Mouse (Mus musculus) forebrain, postnatal 0 days (tissue): ENCODE measurements at regions not wholly inside any gene's neighbourhood (a gene's known extent, or its start where the extent isn't known, plus 50 kb on each side); places are given as distances from the start of the nearest gene placed in this dataset.
"Not testable (repeated sequence)": the region's sequence is repeated elsewhere in the genome, so short reads cannot be mapped to it uniquely, and the experiment has no call there.

ENCODE experiments used
- ATAC-seq: fragments of 200-750 bp; cut with Nextera tagmentation; 2 replicates; pipeline ENCODE4 v1.8.0; 2017; ENCODE audit warnings: mild to moderate bottlenecking, moderate library complexity
- DNase-seq: peaks from one replicate; pipeline ENCODE4 v3.0.0-alpha.2; 2015
- H3K27ac ChIP-seq: fragments of 300-500 bp; sonication (generic); 2 replicates; pipeline ENCODE4 v1.5.1; 2014; ENCODE audit warnings: low read depth, mild to moderate bottlenecking, antibody characterized with exemption, low read length, moderate library complexity, mixed read lengths
- H3K27me3 ChIP-seq: fragments of 300-500 bp; sonication (generic); 2 replicates; pipeline ENCODE4 v1.6.1; 2014; ENCODE audit warnings: mild to moderate bottlenecking, low read length, mixed read lengths; ENCODE audit not compliant: insufficient read depth
- H3K36me3 ChIP-seq: fragments of 300-500 bp; sonication (generic); 2 replicates; pipeline ENCODE4 v1.6.1; 2014; ENCODE audit warnings: mild to moderate bottlenecking, moderate library complexity; ENCODE audit not compliant: insufficient read depth
- H3K4me1 ChIP-seq: fragments of 300-500 bp; sonication (generic); 2 replicates; pipeline ENCODE4 v1.6.1; 2014; ENCODE audit warnings: antibody characterized with exemption; ENCODE audit not compliant: insufficient read depth
- H3K4me2 ChIP-seq: fragments of 300-500 bp; sonication (generic); 2 replicates; pipeline ENCODE4 v1.6.1; 2014; ENCODE audit warnings: low read depth, mild to moderate bottlenecking, moderate library complexity
- H3K4me3 ChIP-seq: fragments of 300-500 bp; sonication (generic); 2 replicates; pipeline ENCODE4 v1.5.1; 2014; ENCODE audit warnings: low read depth, low read length, mixed read lengths
- H3K9ac ChIP-seq: fragments of 300-500 bp; sonication (generic); 2 replicates; pipeline ENCODE4 v1.6.1; 2014; ENCODE audit warnings: mild to moderate bottlenecking
- H3K9me3 ChIP-seq: fragments of 300-500 bp; sonication (generic); 2 replicates; pipeline ENCODE4 v1.6.1; 2016; ENCODE audit warnings: low read length
- CTCF ChIP-seq: sonication (generic); IDR thresholded peaks from 2 replicates; pipeline ENCODE4 v1.5.1; 2016; ENCODE audit warnings: antibody characterized with exemption, control low read depth, low read depth
- WGBS: fragments of 180-500 bp; shearing (Covaris S2); extraction: QIAGEN DNeasy Blood & Tissue Kit; methylation state at CpG from one replicate; pipeline ENCODE4 v1.1.7; 2014; 5-methylcytosine and 5-hydroxymethylcytosine counted together

DNA sequence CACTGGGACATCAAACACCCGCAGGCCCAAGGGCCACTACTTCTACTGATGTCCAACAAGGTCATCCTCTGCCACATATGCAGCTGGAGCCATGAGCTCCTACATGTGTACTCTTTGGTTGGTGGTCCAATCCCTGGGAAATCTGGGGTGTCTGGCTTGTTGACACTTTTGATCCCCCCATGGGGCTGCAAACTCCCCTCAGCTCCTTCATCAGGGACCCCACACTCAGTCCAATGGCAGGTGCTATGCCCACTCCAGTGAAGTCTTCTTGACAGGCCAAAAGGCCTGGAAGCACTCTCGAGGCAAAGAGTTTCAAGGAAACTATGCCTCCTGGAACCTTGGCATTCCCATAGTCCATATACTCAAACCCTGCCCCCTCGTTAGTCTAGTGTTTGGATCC, 570.8 kb upstream of the Smc2 start:
- no peak for DNase-seq
- H3K27ac ChIP-seq, result no peak overlapping the region
- H3K4me1 ChIP-seq, result no peaks in the 10 kb centered on the region
- no peaks in the 10 kb centered on the region for H3K36me3 ChIP-seq
- no peaks in the 10 kb centered on the region for H3K9me3 ChIP-seq
- no peak overlapping the region for H3K4me3 ChIP-seq
- WGBS, result 56% methylated on average over 3 of the region's 3 CpGs
- no peak for ATAC-seq
- H3K27me3 ChIP-seq, result no peaks in the 10 kb centered on the region
- H3K9ac ChIP-seq, result no peak overlapping the region
- TF ChIP-seq CTCF, result no peak
- no peak overlapping the region for H3K4me2 ChIP-seq

DNA sequence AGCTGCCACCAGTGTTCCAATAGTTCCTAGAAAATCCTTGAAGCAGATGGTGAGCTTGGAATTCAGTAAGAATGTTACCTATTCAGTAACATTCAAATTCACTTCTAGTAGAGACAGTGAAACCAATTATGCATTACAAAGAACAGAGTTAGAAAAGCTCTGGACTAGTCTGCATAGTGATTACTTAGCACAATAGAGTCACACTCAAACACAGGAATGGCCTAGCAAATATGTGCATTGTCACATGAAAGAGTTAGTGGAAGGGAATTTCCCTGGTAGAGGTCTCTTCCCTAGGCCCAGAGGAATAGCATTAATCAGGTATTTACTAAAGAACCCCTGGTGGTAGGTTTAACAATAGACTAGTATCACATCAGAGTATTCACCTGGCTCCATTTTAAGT, 570.3 kb upstream of the Smc2 start:
- H3K9me3 ChIP-seq, H3K27ac ChIP-seq, DNase-seq, H3K4me1 ChIP-seq, H3K9ac ChIP-seq, H3K4me2 ChIP-seq, H3K4me3 ChIP-seq, ATAC-seq, H3K27me3 ChIP-seq, H3K36me3 ChIP-seq: not testable (repeated sequence)

DNA sequence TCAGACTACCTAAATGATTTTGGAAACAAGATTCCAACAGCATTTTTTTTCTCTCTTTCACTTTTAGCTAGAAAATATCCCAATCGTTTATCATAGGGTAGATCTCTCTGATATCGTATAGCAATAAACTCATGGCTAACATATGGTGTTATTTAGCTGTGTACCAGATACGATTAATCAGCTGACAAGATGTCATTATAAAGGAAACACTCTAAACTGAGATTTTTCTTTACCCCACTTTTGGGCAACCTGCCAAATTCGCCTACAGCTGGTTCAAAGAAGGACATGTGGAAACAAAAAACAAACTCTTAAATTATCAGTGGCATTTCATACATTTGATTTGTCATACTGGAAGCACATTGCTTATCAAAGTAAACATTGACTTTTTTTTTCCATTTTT, 553.6 kb upstream of the Smc2 start:
- Histone ChIP-seq H3K9me3 (no peaks in the 10 kb centered on the region), H3K27me3 (no peaks in the 10 kb centered on the region), H3K4me2 (no peak overlapping the region), H3K36me3 (no peaks in the 10 kb centered on the region), H3K4me3 (no peak overlapping the region), H3K4me1 (no peaks in the 10 kb centered on the region), H3K27ac (no peak overlapping the region), H3K9ac (no peak overlapping the region)
- TF ChIP-seq CTCF, result no peak
- 50% methylated on average over 4 of the region's 4 CpGs for WGBS
- peak; percentile 32 for DNase-seq
- ATAC-seq, result no peak

GRCm38 (mm10) chr4:51889280-51889679, 549.8 kb upstream of the Smc2 start:
- no peak for TF ChIP-seq CTCF
- 45% methylated on average over 2 of the region's 2 CpGs for WGBS
- Histone ChIP-seq H3K27me3 (no peaks in the 10 kb centered on the region), H3K9me3 (no peaks in the 10 kb centered on the region), H3K4me3 (no peak overlapping the region), H3K9ac (no peak overlapping the region), H3K4me2 (no peak overlapping the region), H3K27ac (no peak overlapping the region), H3K4me1 (no peaks in the 10 kb centered on the region), H3K36me3 (no peaks in the 10 kb centered on the region)
- DNase-seq (no peak), ATAC-seq (peak; percentile 62)

GRCm38 (mm10) chr4:51928245-51928644, 510.8 kb upstream of the Smc2 start:
- DNase-seq, result no peak
- H3K9me3 ChIP-seq, result no peaks in the 10 kb centered on the region
- H3K4me3 ChIP-seq, result no peak overlapping the region
- no peak overlapping the region for H3K4me2 ChIP-seq
- no peak for ATAC-seq
- no peaks in the 10 kb centered on the region for H3K36me3 ChIP-seq
- no peak overlapping the region for H3K9ac ChIP-seq
- H3K27me3 ChIP-seq, result no peaks in the 10 kb centered on the region
- H3K4me1 ChIP-seq, result no peaks in the 10 kb centered on the region
- TF ChIP-seq CTCF, result no peak
- no peak overlapping the region for H3K27ac ChIP-seq

GRCm38 (mm10) chr4:51969751-51970150, 469.3 kb upstream of the Smc2 start:
- peak; percentile 40 for ATAC-seq

GRCm38 (mm10) chr4:51978962-51979361, 460.1 kb upstream of the Smc2 start:
- Histone ChIP-seq H3K27ac (no peak overlapping the region), H3K9me3 (peaks cover 4% of the 10 kb centered on the region; the same call in 1 of the 2 replicates), H3K4me1 (no peaks in the 10 kb centered on the region), H3K27me3 (no peaks in the 10 kb centered on the region), H3K4me3 (no peak overlapping the region), H3K9ac (no peak overlapping the region), H3K4me2 (no peak overlapping the region), H3K36me3 (no peaks in the 10 kb centered on the region)
- no peak for TF ChIP-seq CTCF
- WGBS, result 29% methylated on average over 8 of the region's 8 CpGs
- ATAC-seq (peak; percentile 53; the same call in 1 of the 2 replicates), DNase-seq (peak; percentile 65)

More at GRCm38 (mm10) chr4:51969751-51970150, 469.3 kb upstream of the Smc2 start:
- Histone ChIP-seq H3K4me3 (no peak overlapping the region), H3K36me3 (no peaks in the 10 kb centered on the region), H3K9me3 (no peaks in the 10 kb centered on the region), H3K4me1 (no peaks in the 10 kb centered on the region), H3K27me3 (no peaks in the 10 kb centered on the region), H3K9ac (no peak overlapping the region), H3K27ac (no peak overlapping the region), H3K4me2 (no peak overlapping the region)
- 53% methylated on average over 10 of the region's 10 CpGs for WGBS
- TF ChIP-seq CTCF, result no peak
- DNase-seq, result no peak

DNA sequence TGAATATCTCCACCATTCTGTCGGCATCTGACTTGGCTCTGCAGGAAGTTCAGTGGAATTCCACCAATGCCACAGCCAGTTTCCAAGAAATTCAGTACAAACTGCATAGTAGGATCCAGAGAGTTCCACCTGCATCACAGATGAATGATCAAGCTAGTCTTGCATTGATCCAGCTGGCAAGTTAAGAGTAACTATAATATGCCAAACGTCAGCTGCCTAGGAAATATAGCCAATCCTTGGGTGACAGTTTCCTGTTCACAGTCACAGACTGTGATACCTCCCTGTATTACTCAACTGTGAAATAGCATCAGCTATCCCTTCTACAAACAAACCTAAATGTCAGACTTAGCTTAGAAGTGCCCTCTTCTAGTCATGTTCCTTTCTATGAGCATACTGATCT, 446.6 kb upstream of the Smc2 start:
- TF ChIP-seq CTCF, result no peak
- Histone ChIP-seq H3K36me3 (no peaks in the 10 kb centered on the region), H3K27me3 (no peaks in the 10 kb centered on the region), H3K9me3 (no peaks in the 10 kb centered on the region), H3K4me2 (no peak overlapping the region), H3K4me1 (no peaks in the 10 kb centered on the region), H3K9ac (no peak overlapping the region), H3K4me3 (no peak overlapping the region), H3K27ac (no peak overlapping the region)
- WGBS, result 71% methylated on average over 2 of the region's 2 CpGs
- DNase-seq, result peak; percentile 56
- ATAC-seq, result peak; percentile 69
